Mouse (Mus musculus) frontal cortex, adult 2 months (tissue): ENCODE measurements around the gene Erg28. TPM values are rescaled to one million over a fixed set of nuclear protein-coding genes. Genes with fewer than 3 reads are reported as not detected.
A peak's percentile ranks its signal among the peaks of the same experiment; 100 is the strongest.

Source experiments
- DNase-seq, 2 experiments: peaks; one replicate each; pipeline ENCODE4 v3.0.0; 2022; ENCODE audit warnings: low spot score in 1 of 2; ENCODE audit errors: extremely low spot score in 1 of 2
- polyA plus RNA-seq: library from polyadenylated mRNA; depleted of rRNA; stranded (reverse); fragments of >200 nt; gene quantifications from 2 replicates; pipeline ENCODE4 v1.2.3, GENCODE M21; 2012; rRNA removed

Gene Erg28
- polyA plus RNA-seq, 1 experiment = 54.6 TPM

DNA sequence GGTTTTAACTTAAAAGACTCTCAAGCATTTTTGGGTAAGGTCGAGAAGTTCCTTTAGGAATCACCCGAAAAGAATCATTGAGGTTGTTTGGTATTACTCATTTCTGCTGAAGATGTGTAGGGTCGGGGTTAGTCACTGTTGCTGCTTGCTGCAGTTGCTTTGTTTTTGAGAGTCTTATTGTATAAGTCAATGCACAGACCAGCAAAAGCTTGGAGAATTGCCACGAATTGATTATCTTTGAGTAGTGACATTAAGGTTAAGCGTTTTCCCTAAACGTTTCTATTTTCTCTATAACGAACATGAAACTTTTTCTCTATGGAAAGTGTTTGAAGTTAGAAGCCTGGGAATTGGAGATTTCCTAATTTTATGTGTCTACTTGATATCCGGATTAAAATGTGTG, 1.0 kb upstream of the Erg28 start:
- no peak for DNase-seq

DNA sequence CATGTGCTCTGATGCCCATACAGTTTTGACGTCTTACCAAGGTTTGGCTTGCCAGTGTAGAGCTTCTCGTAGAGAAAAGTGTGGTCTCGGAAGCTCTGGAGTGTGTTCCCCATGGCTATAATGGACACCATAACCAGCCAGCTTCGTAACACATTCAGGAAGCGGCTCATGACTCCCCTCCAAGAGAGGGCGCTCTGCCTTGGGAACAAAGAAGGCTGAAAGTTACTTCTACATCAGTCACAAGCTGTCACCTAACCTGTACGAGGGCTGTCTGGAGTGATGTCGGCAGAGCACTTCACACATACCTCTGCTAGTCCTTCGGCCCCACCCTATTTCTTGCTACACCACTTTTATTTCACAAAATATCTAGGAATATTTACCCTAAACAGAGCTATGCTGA, 2.3 kb downstream of the Erg28 start:
- DNase-seq = no peak

DNA sequence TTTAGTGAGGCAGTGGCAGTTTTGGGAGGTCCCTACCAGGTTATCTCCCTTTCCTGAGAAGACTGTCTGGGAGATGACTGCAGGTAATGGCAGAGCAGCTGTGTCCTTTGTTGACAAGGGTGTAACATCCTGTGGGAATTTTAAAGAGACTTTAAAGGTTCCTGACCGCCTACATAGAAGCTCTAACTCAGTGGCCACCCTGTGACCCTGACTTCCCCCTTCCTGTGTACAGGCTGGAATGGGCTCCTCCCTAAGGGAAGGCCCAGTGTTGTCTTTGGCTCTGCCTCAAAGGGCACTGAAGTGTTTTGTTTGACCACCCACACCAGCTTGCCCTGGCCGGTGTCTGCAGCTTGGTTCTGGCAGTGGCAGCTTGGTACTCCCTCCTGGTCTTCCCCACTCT, 10.8 kb downstream of the Erg28 start:
- no peak for DNase-seq

DNA sequence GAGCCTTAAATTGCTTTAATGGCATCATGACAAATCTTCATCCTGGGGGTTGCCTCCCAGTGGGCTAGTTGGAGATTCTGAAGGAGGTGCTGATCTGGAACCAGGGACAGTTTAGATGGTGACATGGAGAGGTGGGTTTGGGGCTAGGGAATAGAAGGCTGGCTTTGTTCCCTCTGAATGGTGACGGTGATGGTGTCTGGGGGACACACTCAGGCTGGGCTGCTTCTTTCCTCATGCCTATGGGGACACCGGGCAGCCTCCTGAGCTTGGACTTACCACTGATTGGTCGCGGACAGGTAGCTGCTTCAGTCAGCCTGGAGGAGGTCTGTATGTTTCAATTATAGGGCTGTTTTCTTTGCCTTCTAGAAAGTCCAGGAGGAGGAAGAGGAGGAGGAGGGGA, 12.7 kb downstream of the Erg28 start:
- no peak for DNase-seq

DNA sequence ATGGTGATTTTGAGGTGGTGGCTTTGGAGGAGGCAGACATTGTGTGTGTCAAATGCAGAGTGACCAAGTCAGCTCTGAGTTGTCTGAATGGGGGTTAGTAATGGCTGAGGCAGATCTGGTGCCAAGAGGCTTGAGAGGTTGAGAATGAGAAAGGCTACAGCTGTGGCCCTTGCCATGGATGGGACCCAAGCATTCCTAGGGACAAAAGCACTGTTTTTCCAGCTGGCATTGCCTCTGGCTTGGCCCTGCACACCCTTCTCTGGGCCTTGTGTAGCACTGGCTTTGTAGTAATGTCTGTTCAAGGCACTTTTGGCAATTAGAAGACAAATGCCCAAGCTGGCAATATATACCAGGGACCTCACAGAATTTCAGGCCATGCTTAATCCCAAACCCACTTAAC, 13.4 kb downstream of the Erg28 start:
- no peak for DNase-seq

DNA sequence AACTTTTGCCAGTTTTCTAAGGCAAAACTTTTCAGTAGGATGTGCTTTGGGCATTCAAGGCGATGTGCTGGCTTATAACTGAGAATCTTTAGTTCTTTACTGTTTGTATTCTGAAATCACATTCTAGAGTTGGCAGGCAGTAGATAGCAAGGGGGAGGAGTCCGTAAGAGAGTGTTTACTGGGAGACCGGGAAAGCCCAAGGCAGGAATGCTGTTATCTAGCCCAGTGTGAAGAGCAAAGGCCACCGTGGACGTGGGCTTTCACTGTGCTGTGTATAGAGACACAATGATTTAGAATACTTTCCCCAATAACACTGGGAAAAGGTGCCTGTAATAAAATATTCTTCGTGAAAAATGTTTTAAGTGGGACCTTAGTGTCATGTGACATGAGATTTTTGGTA, 14.6 kb downstream of the Erg28 start:
- DNase-seq = no peak

DNA sequence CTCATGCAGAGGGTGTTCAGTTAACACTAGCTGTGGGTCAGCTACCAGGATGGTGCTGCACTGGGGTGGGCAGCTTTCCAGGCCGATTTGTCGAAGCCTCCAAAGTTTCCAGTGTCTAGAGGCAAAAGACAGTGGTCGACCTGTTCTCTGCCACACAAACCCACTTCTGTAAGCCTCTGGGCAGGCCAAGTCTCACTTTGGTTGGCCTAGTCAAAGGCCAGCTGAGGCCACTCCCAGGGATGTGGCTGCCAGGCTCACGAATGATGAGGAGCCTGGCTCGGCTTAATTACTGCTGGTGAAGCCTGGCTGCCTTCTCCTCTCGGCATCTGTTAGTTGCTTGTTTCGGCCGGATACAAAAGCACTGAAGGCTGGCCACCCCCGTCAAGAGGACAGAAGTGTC, 24.3 kb downstream of the Erg28 start:
- DNase-seq = no peak

DNA sequence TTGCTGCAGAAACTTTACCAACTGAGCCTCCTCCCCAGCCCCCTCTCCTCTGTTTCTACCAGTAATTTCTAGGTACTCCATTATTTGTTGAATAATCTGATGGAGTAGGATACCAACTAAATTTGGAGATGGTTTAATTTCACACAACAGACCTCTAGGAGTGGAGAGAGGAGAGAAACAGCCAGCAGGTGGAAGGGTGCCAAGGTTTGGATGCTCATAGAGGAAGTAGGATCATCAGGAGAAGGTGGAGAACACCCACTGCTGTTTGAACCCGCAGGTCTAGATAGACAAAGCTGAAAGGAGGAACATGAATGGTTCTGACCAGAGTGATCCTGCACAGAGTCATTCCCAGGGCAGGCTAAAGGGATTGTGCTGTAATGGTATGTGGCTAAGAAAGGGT, 28.8 kb downstream of the Erg28 start:
- no peak for DNase-seq

DNA sequence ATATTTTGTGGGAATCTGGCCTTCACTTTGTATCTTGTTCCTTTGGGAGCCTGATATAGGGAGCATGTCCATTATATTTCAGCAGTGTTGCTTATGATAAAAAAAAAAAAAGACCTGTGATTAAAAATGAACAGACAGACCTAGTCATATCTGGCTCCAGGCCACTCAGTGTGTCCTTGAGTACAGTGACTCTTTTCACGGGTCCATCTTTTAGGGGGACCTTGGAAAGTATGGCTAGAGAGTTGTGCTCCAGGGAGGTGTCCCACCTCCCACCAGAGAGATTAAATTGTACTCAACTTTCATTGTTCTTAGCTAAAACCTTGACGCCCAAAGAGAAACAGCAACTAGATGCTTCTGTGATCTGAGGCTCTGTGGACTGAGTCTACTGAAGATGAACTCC, 30.3 kb downstream of the Erg28 start:
- DNase-seq = no peak

DNA sequence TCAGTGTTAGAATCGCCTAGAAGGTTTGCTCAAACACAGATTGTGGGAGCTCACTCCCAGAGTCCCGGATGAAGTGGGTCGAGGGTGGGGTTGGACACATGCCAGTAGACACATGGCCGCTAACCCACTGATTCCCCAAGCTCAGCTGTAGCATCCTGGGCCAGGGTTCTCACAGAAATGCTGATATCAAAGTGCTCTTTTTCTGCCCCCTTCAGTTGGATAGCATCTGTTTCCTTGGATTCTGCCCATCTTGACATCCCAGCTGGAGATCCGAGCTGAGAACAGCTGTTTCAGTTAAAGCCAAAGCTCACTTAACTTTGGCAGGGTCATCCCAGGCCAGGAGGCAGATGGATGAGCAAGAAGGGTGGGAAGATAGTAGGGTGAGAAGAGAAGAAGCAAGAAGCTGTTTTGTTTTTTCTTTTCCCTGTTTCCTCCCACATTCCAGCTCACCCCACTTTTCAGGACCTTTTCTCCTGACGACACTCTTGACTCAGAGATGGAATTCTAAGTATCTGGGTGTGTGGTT, 31.5 kb downstream of the Erg28 start:
- DNase-seq = peak; percentile 31 to 51

DNA sequence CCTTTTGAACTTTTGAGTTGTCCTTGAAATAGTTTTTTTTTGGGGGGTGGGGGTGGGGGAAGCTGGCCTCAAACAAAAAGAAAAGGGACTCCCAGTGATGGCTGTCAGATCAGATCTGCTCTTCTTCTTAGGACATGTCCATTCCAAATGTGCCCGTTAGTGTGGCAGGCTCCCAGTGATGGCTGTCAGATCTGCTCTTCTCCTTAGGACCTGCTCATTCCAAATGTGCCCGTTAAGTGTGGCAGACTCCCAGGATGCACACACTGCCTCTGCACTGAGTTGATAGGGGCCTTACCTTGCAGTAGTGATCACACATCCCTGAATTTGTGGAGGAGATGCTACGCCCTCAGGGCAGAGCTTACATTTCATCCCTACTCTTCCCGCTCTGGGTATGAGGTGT, 32.2 kb downstream of the Erg28 start:
- no peak for DNase-seq

DNA sequence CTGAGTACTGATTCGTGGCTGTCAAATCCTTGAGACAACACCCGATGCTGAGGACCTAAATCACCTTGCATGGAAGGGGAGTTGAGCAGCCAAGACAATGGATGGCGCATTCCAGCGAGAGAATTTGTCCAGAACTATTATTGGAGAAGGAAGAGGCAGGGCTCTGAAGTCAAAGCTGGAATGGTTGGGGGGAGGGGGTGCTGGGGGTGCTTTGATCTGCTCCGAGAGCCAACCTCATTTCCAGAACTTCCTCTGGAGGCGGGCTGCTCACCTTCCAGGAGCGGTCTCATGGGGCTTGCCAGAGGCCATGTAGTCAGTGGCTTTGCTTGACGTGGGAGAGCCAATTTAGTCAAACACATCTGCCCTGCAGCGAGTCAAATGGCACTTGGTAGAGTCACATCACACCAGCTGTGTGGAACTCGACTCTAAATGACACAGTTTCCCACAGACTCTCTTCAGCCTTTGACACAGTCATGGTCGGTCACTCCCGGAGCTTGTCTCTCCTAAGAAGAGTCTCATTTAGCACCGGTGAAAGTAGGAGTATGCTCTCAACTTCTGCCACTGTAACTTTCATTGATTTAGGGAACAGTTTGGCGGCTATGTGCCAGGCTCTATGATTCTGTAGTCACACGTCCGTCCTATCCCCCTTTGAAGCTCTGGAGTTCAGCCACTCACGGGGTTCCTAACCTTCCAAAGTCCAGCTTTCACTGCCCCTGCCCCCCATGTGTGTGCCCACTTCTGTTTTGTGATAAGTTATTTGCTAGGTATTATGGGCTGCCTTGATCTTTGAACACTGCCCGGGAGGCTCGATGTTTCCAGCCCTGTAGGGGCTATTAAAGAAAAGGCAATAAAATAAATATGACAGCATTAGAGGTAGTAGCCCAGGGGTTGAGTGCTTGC, 39.2 kb downstream of the Erg28 start:
- no peak for DNase-seq

DNA sequence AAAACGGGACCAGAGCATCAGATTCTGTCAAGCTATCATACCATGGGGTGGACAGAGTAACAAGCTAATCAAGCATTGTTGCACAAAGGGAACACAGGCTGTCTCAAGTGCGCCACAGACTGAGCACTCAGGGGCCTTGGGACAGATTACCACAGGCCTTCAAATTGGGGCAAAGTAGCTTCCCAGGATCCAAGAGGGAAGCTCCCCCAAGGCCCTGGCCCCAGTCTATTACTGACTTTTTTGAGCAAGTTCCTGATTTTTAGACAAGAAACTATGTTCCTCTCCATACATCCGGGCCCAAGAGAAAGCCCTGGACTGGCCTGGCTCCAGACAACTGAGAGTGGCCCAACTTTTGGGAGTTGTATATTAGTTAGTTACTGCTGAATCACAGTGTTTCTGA, 42.7 kb downstream of the Erg28 start:
- DNase-seq = no peak

DNA sequence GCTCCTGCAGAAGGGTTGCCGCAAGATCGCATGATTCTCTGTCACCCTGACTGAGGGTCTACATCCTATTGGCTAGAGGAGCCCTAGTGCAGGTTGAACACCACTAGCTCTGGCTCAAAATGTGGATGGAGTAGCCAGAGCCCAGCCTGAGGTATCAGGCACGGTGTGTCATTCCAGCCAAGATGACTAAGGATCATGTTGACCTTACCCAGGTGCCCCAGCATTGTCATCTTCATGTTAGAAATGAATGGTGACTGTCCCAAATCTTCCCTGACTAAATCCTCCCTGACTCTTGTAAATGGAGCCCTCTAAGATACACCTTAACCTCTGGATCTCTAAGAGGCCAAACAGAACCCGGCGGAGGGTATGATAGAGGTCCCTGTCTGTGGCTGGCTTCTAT, 44.6 kb downstream of the Erg28 start:
- DNase-seq = no peak

DNA sequence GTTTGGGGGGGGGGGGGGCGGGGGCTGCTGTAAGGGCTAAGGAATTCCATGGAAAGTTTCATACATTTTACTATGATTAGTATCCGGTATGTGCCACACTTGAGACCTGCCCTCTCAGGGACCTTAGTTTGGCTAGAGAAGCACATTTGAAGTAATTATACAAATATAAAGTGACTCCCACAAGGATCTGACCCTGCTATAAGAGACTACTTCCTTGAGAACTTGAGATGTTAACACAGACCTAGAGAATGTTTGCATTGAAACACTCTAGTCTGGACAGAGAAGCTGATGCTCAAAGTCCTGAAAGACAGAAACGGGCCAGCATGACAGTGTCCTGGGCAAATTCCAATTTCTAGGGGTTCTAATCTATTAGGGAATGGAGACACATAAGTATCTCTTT, 45.4 kb downstream of the Erg28 start:
- DNase-seq = no peak

DNA sequence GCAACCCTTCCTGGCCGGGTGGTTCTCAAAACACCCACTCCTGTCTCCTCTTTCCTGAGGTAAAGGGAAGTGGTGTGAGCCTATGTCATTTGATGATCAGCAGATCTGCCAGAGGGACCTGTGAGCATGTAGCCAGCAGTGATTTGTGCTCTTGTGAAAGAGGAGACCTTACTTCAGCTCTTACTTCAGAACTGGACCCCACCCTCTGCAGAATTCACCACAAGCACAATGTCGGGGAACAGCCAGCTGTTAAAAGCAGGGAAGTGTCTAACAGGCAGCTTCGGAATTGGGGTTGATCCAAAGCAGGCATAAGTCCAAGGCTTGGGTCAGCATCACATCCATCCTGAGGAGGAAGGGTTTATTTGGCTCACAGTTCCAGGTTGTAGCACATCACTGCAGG, 53.0 kb downstream of the Erg28 start:
- DNase-seq = no peak

DNA sequence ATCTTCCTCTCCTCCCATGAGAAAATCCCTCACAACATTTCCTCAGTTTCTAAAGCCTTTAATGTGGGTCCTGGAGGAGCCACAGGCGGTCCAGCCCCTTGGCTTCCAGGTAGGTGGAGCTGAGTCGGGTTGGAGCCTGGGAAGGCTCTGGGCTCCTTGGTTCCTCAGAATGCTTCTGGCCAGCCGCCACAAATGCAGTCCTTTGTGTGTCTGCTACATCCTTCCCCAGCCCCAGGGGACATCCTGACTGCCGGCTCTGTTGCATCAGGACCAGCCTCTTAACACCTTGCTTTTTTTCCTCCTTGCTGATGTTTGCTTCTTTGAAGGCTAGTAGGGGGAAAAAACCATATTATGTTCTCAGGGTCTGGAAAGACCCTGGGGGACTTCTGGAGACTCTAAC, 56.6 kb downstream of the Erg28 start:
- no peak for DNase-seq

DNA sequence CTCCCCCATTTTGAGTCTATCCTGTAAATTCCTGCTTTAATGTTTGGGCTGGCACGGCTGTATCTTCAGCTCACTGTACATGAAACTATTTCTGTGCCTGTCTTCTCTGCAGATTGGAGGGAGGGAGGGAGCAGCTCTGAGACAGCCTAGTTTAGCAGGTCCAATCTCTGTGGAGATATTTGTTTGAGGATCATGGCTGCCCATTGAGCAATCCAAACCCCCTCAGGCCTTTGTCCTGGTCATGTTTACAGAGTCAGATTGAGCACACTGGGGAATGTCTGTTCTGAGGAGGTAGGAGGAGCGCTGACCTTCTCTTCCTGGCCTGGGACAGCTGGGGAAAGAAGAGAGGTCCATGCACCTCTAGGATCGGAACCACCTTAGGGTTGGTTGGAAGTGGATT, 58.1 kb downstream of the Erg28 start:
- DNase-seq = no peak

Other genes with a start within 250 kb of the Erg28 start
- 45.8 and 51.8 TPM in 2 replicates for gene Jdp2, start 225.5 kb downstream of the Erg28 start, polyA plus RNA-seq
- gene Batf, start 137.9 kb downstream of the Erg28 start, polyA plus RNA-seq = 0.56 and 0.74 TPM in 2 replicates
- 3.8 and 4.2 TPM in 2 replicates for gene Flvcr2, start 78.0 kb downstream of the Erg28 start, polyA plus RNA-seq
- gene Ttll5, start 109 bp upstream of the Erg28 start, polyA plus RNA-seq = 28.7 and 30.0 TPM in 2 replicates